Mouse (Mus musculus): ENCODE results near the gene Trmt44.

Trmt44 gene

GRCm38 (mm10) chr5:35574653-35575599, at the start of gene Trmt44:
Trmt44 (minus strand) TSS chr5:35575070.
- DNase-seq (ENCODE audit: extremely low spot score), result peak; percentile 92

- no peak for DNase-seq (ENCODE audit: extremely low spot score)
Measured at GRCm38 (mm10) chr5:35623831-35624230, 49.0 kb upstream of the Trmt44 start.

DNA sequence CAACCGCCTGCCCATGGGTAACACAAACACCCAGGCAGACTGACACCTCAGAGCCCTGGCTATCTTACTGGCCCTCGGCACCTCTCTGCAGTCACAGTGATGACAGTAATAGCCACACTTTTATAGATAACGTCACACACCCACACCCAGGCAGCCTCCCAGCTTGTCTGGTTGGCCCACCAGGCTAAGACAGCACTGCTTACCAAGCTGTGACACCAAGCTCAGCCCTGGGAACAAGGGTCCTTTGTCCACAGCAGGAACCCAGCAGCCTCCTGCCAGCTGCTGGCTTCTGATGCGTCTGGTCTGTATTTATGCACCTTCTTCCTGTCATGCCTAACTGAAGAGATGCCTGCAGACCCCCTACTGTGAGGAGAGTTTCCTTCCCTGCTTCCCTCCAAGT, 46.2 kb upstream of the Trmt44 start:
- peak; percentile 8 for DNase-seq (ENCODE audit: extremely low spot score)

DNA sequence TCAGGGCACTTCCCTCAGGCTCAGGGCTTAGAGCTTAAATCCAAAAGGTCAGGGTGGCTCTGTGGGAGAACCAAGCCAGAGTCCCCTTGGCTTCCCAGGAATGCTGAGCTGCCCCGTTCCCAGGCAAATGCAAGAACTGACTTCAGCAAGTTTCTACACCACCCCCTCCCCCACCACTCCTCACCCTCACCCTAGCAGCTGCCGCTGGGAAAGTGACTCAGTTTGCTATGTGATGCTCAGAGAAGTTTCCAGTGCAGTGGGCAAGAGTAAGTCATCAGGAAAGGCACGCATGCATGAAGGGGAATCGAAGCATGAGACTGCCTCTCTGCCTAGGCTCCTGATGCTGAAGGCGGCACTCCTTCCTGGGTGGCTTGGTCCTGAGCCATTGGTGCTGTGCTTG, 42.1 kb upstream of the Trmt44 start:
- DNase-seq (ENCODE audit: extremely low spot score), result peak; percentile 22

DNA sequence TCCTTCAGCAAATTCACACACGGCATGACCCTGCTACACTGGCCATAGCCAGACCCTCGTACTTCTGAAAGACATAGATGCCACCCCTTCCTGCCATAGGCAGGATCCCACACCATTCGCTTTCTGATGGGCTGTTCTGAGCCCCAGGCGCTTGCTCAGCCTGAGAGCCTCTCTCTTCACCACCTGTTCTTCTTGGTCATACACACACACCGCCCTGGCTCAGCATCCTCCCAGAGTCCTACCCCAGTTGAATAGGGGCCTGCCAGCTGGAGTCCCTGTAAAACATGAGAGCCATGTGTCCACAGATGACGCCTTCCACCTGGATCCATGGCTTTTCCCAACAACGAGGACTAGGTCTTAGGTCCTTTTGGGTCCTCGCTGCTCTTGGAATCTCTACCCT, 37.9 kb upstream of the Trmt44 start:
- no peak for DNase-seq (ENCODE audit: extremely low spot score)

GRCm38 (mm10) chr5:35611900-35612299, 37.0 kb upstream of the Trmt44 start:
- no peak for DNase-seq (ENCODE audit: extremely low spot score)

- no peak for DNase-seq (ENCODE audit: extremely low spot score)
Measured at GRCm38 (mm10) chr5:35611170-35611569, 36.3 kb upstream of the Trmt44 start.

GRCm38 (mm10) chr5:35610381-35610780, 35.5 kb upstream of the Trmt44 start:
- no peak for DNase-seq (ENCODE audit: extremely low spot score)

- no peak for DNase-seq (ENCODE audit: extremely low spot score)
Measured at GRCm38 (mm10) chr5:35609971-35610370, 35.1 kb upstream of the Trmt44 start.

- peak; percentile 60 for DNase-seq (ENCODE audit: extremely low spot score)
Measured at GRCm38 (mm10) chr5:35609381-35609780, 34.5 kb upstream of the Trmt44 start.

DNA sequence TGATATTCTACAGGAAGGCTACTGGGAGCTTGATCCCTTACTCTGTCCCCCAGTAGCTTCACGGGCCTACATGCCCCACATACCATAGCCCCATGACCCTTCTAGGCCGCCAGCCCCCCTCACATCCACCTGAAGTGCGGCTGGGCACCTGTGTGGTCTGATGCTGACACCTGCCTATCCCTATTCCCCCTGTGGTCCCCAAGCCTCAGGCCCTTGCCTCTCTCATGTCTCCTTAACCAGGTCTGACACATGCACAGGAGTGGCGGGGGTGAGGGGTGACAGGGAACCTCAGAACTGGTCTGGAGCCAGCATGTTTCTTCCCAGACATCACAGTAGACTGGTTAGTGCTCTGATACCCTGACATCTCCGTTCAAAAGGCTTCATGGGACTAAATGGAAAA, 33.7 kb upstream of the Trmt44 start:
- no peak for DNase-seq (ENCODE audit: extremely low spot score)

DNA sequence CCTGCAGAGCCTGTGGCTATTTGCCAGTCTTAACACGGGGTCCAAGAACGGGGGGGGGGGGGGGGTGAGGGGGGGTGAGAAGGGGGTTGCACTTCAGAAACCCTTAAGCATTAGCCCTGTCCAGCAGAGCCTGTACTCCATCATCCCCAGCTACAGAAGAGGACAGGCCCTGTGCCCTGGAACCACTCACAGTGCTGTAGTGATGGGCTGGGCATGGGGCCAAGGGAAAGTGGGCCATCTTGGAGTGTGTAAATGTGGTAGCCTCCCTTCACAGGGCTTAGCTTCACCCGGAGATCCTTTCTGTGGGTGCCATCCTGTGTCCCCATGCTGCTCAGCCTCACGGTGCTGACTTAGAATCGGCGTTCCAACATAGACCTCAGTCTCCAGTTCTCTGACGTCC, 32.9 kb upstream of the Trmt44 start:
- no peak for DNase-seq (ENCODE audit: extremely low spot score)

GRCm38 (mm10) chr5:35606800-35607199, 31.9 kb upstream of the Trmt44 start:
- DNase-seq (ENCODE audit: extremely low spot score), result no peak

GRCm38 (mm10) chr5:35605355-35605754, 30.5 kb upstream of the Trmt44 start:
- DNase-seq (ENCODE audit: extremely low spot score), result no peak

GRCm38 (mm10) chr5:35601526-35601925, 26.7 kb upstream of the Trmt44 start:
- DNase-seq (ENCODE audit: extremely low spot score), result no peak

DNA sequence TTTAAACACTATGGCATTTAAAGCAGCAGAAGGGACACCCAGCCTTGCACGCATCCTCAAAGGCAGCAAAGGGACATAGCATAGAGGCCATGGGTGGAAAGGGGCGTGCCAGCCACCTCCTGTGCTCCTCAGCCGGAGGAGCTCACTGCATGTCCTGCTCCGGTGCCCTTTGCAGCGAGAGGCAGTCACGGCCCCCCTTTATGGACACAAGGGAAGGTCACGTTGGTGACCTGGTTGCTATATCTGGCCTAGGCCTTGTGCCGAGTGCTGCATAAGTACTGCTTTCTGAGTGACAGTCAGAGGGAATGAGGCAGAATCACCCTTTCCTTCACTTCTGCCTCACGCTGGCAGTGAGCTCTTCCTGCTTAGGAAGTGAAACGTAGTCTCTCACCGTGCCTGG, 25.4 kb upstream of the Trmt44 start:
- no peak for DNase-seq (ENCODE audit: extremely low spot score)

GRCm38 (mm10) chr5:35596169-35597160, 21.6 kb upstream of the Trmt44 start:
- no peak for DNase-seq (ENCODE audit: extremely low spot score)

- peak; percentile 79 for DNase-seq (ENCODE audit: extremely low spot score)
Measured at GRCm38 (mm10) chr5:35595706-35596105, 20.8 kb upstream of the Trmt44 start.

- DNase-seq (ENCODE audit: extremely low spot score), result no peak
Measured at GRCm38 (mm10) chr5:35594768-35595167, 19.9 kb upstream of the Trmt44 start.

DNA sequence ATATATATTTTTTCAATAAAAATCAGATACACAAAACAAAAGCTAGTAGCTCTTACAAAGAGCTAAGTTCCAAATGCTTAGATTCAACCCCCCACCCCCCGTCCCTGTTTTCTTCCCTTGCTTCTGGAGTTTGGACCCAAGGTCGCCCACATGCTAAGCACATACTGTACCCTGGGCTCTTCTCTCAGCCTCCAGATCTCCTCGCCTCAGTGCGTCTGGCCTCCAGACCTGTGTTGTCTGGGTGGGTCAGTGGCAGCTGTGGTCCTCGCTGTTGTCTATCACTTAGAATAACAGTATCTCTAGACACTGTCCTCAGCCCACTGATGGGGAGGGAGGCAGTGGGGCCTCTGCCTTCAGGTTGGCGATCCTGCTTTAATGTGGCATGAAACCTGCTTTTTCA, 18.4 kb upstream of the Trmt44 start:
- DNase-seq (ENCODE audit: extremely low spot score), result no peak

DNA sequence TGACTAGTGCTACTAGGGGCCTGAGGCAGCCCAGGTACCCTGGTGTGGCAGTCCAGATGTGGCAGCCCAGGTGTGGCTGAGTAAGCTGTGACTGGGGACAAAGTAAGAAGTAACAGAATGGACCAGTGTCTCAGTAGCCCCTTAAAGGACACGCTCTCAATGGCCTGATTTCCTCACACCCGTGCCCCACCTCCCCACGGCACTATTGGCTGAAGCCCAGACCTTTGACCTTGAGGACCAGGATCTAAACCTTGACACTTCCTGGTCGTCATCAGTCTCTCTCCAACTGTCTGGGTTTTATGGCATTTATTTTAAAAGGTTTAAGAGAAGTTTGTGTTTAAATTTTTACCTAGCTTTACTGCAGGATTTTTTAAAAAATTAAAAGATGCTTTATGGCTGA, 18.0 kb upstream of the Trmt44 start:
- no peak for DNase-seq (ENCODE audit: extremely low spot score)

DNA sequence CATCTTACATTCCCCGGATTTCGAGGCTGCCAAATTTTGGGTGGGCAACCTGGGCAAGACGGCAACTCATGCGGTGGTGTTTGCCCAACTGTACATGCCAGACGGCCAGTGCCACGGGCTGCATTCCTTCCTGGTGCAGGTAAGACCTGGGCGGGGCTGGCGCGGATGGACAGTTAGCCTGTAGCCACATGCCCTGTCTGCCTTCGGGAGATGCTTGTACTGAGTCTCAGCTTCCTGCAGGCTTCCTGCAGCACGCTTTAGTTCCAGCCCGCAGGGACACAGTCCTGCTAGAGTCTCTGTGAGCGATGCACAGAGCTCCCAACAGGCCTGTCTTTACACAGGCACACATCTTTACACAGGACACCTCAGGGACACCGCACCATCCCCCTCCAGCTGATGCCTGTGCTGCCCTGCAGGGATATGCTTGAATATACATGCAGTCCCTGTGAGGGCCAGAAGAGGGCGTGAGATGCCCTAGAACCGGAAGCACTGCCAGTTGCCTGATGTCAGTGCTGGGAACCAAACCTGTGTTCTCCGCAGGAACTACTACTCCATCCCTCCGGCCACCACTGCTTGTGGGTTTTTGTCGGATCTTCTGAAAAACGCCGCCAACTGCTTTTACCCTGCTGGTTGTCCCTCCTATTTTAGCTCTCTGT, 17.3 kb upstream of the Trmt44 start:
- DNase-seq (ENCODE audit: extremely low spot score), result no peak
